Mouse (Mus musculus): Measurements from ENCODE around the gene AC131692.1. TPM values are rescaled to one million over a fixed set of nuclear protein-coding genes. Genes with fewer than 3 reads are reported as not detected.
A peak's percentile ranks its signal among the peaks of the same experiment; 100 is the strongest.

AC131692.1 gene
- polyA plus RNA-seq, 1 experiment, result 0.19 TPM

DNA sequence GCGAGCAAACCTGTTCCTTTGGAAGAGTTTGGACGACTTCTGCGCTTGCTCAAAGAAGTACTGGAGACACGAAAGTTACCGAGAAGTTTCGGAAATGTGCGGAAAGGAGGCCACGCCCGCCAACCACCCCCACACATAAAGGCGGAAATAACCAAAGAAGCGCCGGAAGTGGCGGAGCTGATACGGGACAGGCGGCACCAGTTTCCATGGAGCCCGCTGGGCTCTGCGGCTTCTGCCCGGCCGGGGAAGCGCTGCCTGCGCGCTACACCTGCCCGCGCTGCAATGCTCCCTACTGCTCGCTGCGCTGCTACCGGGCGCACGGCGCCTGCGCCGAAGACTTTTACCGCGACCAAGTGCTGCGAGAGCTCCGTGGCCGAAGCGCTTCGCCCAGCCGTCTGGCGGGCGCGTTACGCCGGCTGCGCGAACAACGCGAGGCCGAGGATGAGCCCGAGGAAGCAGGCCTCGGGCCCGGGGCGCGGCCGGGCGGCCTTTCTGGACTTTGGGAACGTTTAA, 33.1 kb upstream of the AC131692.1 start, which contains the start of gene Znhit2:
Gene Znhit2 (plus strand): TSS at position 172 of the 513 bp plus-strand sequence.
- WGBS, result under 1% methylated on average over 58 of the region's 58 CpGs
- TF ChIP-seq CTCF (IDR thresholded peaks at IDR 0.05; ENCODE audit: extremely low read depth, insufficient read depth, insufficient read length, insufficient replicate concordance), result no peak
- TF ChIP-seq POLR2A (IDR thresholded peaks at IDR 0.05; ENCODE audit: low read depth, low read length), result peak; percentile 28; the same call in 1 of the 2 replicates

DNA sequence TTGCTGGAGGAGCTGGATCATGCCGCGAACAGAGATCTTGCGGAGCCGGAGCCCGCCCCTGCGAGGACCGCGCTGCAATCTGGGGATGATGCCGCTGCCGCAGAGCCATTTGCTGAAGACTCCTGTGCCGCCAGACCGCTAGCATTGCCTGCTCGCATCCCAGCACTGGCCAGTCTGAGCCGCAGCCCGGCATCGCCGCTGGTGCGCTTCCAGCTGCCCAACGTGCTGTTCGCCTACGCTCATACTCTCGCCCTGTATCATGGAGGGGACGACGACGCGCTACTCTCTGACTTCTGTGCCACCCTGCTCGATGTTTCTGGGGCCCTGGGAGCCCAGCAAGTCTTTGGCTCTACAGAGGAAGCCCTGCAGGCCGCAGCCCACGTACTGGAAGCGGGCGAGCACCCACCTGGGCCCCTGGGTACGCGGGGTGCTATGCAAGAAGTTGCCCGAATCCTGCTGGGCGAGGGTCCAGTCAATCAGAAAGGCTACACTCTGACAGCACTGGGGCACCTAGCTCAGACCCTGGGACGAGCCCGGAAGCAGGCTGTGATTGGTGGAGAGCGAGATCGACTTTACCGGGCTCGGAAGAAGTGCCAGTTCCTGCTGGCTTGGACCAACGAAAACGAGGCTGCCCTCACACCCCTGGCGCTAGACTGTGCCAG, 32.4 kb upstream of the AC131692.1 start:
- Histone ChIP-seq H3K27me3 (ENCODE audit: control insufficient read depth, insufficient read depth, low read length) (no peaks in the 10 kb centered on the region), H3K4me3 (ENCODE audit: extremely low read depth, insufficient read depth, insufficient read length) (peak overlapping the region; percentile 96), H3K4me1 (ENCODE audit: control insufficient read depth, insufficient read depth, insufficient read length) (peaks cover 8% of the 10 kb centered on the region; the same call in 1 of the 2 replicates), H3K27ac (ENCODE audit: insufficient read depth, low read length) (peak overlapping the region; percentile 89), H3K36me3 (ENCODE audit: control insufficient read depth, insufficient read depth, low read length) (peaks cover 4% of the 10 kb centered on the region)
- peak in 1 of 2 experiments; percentile 69 for DNase-seq (ENCODE audit: low read depth in 1 of 2, low spot score in 2 of 2)
- WGBS, result under 1% methylated on average over 44 of the region's 44 CpGs
- TF ChIP-seq CTCF (IDR thresholded peaks at IDR 0.05; ENCODE audit: extremely low read depth, insufficient read depth, insufficient read length, insufficient replicate concordance), result no peak
- no peak for TF ChIP-seq POLR2A (IDR thresholded peaks at IDR 0.05; ENCODE audit: low read depth, low read length)

More for the DNA sequence above, 33.1 kb upstream of the AC131692.1 start, which contains the start of gene Znhit2:
- peaks cover 4% of the 10 kb centered on the region for H3K36me3 ChIP-seq (ENCODE audit: control insufficient read depth, insufficient read depth, low read length)
- peak; percentile 90 to 93 for DNase-seq (ENCODE audit: low read depth in 1 of 2, low spot score in 2 of 2)
- no peaks in the 10 kb centered on the region for H3K27me3 ChIP-seq (ENCODE audit: control insufficient read depth, insufficient read depth, low read length)
- H3K4me3 ChIP-seq (ENCODE audit: extremely low read depth, insufficient read depth, insufficient read length), result peak within 1 kb of the TSS; percentile 96
- H3K27ac ChIP-seq (ENCODE audit: insufficient read depth, low read length), result peak within 1 kb of the TSS; percentile 89
- H3K4me1 ChIP-seq (ENCODE audit: control insufficient read depth, insufficient read depth, insufficient read length), result peaks cover 6% of the 10 kb centered on the region; the same call in 1 of the 2 replicates

DNA sequence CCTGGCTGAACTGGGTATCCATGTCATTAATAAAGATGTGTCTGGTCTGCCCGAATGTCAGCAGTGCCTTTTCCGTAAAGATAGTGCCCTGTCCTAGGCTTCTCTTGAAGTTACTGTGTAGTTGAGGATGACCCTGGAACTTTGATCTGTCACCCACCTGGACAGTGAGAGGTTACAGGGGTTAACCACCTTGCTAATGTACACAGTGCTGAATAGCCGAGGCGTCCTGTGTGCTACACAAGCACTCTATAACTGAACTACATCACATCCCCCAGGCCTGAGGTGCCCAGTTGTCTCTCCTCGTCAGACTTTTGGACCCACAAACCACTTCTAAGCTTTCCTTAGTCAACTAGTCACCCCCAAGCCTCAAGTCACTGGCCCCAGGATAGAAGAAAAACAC, 31.8 kb upstream of the AC131692.1 start:
- peak overlapping the region; percentile 96 for H3K4me3 ChIP-seq (ENCODE audit: extremely low read depth, insufficient read depth, insufficient read length)
- H3K27me3 ChIP-seq (ENCODE audit: control insufficient read depth, insufficient read depth, low read length), result no peaks in the 10 kb centered on the region
- 45% methylated on average over 5 of the region's 5 CpGs for WGBS
- TF ChIP-seq POLR2A (IDR thresholded peaks at IDR 0.05; ENCODE audit: low read depth, low read length) (no peak), CTCF (IDR thresholded peaks at IDR 0.05; ENCODE audit: extremely low read depth, insufficient read depth, insufficient read length, insufficient replicate concordance) (no peak)
- peak overlapping the region; percentile 89 for H3K27ac ChIP-seq (ENCODE audit: insufficient read depth, low read length)
- H3K36me3 ChIP-seq (ENCODE audit: control insufficient read depth, insufficient read depth, low read length), result peaks cover 4% of the 10 kb centered on the region
- peaks cover 9% of the 10 kb centered on the region; the same call in 1 of the 2 replicates for H3K4me1 ChIP-seq (ENCODE audit: control insufficient read depth, insufficient read depth, insufficient read length)
- no peak for DNase-seq (ENCODE audit: low read depth in 1 of 2, low spot score in 2 of 2)

DNA sequence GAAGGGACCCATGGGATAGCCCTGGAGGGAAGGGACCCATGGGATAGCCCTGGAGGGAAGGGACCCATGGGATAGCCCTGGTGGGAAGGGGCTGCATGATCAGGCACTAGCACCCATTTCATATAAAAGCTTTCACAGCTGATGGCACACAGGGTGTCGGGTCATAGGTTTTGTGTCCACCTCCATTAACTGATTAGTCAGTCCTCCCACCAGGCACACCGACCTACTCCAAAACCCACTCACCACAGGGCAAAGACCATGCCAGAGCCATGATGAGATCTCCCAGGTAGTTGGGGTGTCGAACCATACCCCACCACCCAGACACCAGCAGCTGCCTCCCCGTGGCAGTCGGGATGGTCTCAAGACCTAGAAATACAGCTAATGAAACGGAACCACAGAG, 31.1 kb upstream of the AC131692.1 start:
- no peaks in the 10 kb centered on the region for H3K27me3 ChIP-seq (ENCODE audit: control insufficient read depth, insufficient read depth, low read length)
- no peak overlapping the region for H3K4me3 ChIP-seq (ENCODE audit: extremely low read depth, insufficient read depth, insufficient read length)
- H3K27ac ChIP-seq (ENCODE audit: insufficient read depth, low read length), result no peak overlapping the region
- peaks cover 11% of the 10 kb centered on the region; the same call in 1 of the 2 replicates for H3K4me1 ChIP-seq (ENCODE audit: control insufficient read depth, insufficient read depth, insufficient read length)
- 91% methylated on average over 6 of the region's 6 CpGs for WGBS
- no peak for DNase-seq (ENCODE audit: low read depth in 1 of 2, low spot score in 2 of 2)
- TF ChIP-seq CTCF (IDR thresholded peaks at IDR 0.05; ENCODE audit: extremely low read depth, insufficient read depth, insufficient read length, insufficient replicate concordance) (no peak), POLR2A (IDR thresholded peaks at IDR 0.05; ENCODE audit: low read depth, low read length) (no peak)
- H3K36me3 ChIP-seq (ENCODE audit: control insufficient read depth, insufficient read depth, low read length), result peaks cover 4% of the 10 kb centered on the region

DNA sequence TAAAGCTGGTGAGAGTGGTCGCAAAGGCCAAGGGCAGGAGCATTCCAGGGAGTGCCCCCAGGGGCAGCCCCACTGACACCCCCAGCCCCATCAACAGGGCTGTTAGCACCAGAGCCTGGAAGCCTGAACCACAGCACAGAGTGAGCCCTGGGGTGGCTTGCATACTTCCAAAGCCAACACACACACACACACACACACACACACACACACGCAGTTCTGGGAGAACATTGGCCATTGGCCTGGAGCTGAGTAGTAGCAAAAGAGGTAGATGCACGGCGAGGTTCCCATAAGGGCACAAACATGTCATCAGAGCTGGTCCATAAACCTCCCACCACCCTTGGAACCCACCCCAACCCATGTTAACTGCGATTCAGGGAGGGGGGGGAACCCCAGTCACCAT, 27.6 kb upstream of the AC131692.1 start:
- 50% methylated on average over 5 of the region's 5 CpGs for WGBS
- Histone ChIP-seq H3K27me3 (ENCODE audit: control insufficient read depth, insufficient read depth, low read length) (no peaks in the 10 kb centered on the region), H3K36me3 (ENCODE audit: control insufficient read depth, insufficient read depth, low read length) (peaks cover 11% of the 10 kb centered on the region), H3K27ac (ENCODE audit: insufficient read depth, low read length) (no peak overlapping the region), H3K4me1 (ENCODE audit: control insufficient read depth, insufficient read depth, insufficient read length) (peaks cover 13% of the 10 kb centered on the region), H3K4me3 (ENCODE audit: extremely low read depth, insufficient read depth, insufficient read length) (no peak overlapping the region)
- DNase-seq (ENCODE audit: low read depth in 1 of 2, low spot score in 2 of 2), result no peak
- no peak for TF ChIP-seq CTCF (IDR thresholded peaks at IDR 0.05; ENCODE audit: extremely low read depth, insufficient read depth, insufficient read length, insufficient replicate concordance)
- TF ChIP-seq POLR2A (IDR thresholded peaks at IDR 0.05; ENCODE audit: low read depth, low read length), result no peak

DNA sequence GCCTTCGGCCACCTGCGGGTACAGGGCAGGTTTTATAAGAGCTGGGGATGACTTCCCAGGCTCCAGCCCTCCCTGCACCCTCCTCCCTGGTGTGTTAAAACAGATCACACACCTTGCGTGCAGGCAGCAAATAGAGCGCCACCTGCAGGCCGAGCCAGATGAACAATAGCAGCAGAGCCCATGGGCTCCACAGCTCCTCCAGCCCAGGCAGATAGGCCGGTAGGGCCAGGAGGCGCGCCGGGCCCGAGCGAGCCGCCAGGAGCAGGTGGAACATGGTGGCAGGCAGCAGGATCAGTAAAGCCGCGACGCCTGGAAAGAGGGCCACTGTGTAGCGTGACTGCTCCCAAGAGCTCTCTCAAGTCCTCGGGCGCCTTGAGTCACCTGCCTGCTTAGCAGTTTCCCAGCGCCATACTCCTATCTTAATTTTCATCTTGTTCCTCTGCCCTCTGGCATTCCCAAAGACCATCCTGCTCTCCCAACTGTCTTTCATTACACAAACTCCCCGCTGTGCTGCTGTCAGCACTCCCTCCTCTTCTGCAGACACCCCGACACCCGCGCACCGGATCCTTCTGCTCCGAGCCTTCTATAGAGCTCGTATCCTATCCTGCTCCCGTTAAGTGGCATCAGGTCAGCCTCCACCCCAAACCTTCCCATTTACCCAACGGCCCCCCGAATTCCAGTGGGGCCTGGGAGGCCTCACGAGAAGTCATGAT, 27.1 kb upstream of the AC131692.1 start:
- peak; percentile 66 to 83 for DNase-seq (ENCODE audit: low read depth in 1 of 2, low spot score in 2 of 2)
- Histone ChIP-seq H3K36me3 (ENCODE audit: control insufficient read depth, insufficient read depth, low read length) (peaks cover 11% of the 10 kb centered on the region), H3K27me3 (ENCODE audit: control insufficient read depth, insufficient read depth, low read length) (no peaks in the 10 kb centered on the region), H3K4me1 (ENCODE audit: control insufficient read depth, insufficient read depth, insufficient read length) (peaks cover 12% of the 10 kb centered on the region), H3K27ac (ENCODE audit: insufficient read depth, low read length) (peak overlapping the region; percentile 30; the same call in 1 of the 2 replicates), H3K4me3 (ENCODE audit: extremely low read depth, insufficient read depth, insufficient read length) (peak overlapping the region; percentile 54)
- TF ChIP-seq CTCF (IDR thresholded peaks at IDR 0.05; ENCODE audit: extremely low read depth, insufficient read depth, insufficient read length, insufficient replicate concordance) (peak; percentile 82; the same call in 1 of the 2 replicates), POLR2A (IDR thresholded peaks at IDR 0.05; ENCODE audit: low read depth, low read length) (no peak)
- 1% methylated on average over 30 of the region's 30 CpGs for WGBS

Data from spleen, adult 2 months (tissue).